Mouse (Mus musculus) C2C12 (cell line): ENCODE measurements around the gene Olfml2a.

Source experiments
- CTCF ChIP-seq: IDR thresholded peaks from one replicate; pipeline ENCODE4 v1.5.1; 2011; ENCODE audit not compliant: control insufficient read depth, insufficient read depth, insufficient read length
- FOSL1 ChIP-seq: IDR thresholded peaks from one replicate; pipeline ENCODE4 v1.8.0; 2011; ENCODE audit warnings: mild to moderate bottlenecking, low read length; ENCODE audit not compliant: poor library complexity, insufficient read depth, severe bottlenecking

DNA sequence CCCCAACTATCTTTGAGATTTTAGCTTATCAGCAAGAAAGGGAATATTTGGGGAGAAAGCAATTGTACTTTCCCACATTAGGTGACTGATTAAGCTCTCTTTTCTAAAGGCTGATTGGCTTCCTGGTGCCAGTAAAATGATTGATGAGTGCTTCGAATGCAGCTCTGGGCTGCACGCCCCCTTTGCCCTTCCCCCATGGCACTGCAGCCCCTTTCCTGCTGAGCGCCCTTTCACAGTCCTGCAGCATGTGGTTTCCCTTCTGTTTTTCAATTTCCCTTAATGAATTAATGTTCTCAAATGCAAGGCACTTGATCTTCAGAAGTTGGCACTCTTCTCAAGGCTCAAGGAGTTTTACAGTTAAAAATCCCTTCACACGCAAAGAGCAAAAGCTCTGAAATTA is 16.8 kb upstream of the Olfml2a start:
- TF ChIP-seq CTCF = no peak
- no peak for TF ChIP-seq FOSL1
